Mouse (Mus musculus) stomach, postnatal 0 days (tissue): Measurements from ENCODE around the gene C1qtnf1.

Source experiments
- CTCF ChIP-seq: IDR thresholded peaks from 2 replicates; pipeline ENCODE4 v1.5.1; 2016; ENCODE audit warnings: antibody characterized with exemption, low read depth, mild to moderate bottlenecking, moderate library complexity
- EP300 ChIP-seq: optimal IDR thresholded peaks from 2 replicates; pipeline ENCODE3; 2016; ENCODE audit warnings: antibody characterized with exemption

- TF ChIP-seq EP300, result no peak
- TF ChIP-seq CTCF, result no peak
Observed at GRCm38 (mm10) chr11:118433398-118433868, 5.4 kb downstream of the C1qtnf1 start.
